Mouse (Mus musculus) layer of hippocampus, postnatal 36 days (tissue): ENCODE data around the gene Cd300ld3. TPM values are rescaled to one million over a fixed set of nuclear protein-coding genes. Genes with fewer than 3 reads are reported as not detected.

Experiments used
- DNase-seq, 2 experiments: peaks; one replicate each; pipeline ENCODE4 v3.0.0; 2022
- total RNA-seq, 2 experiments: library from RNA; stranded (reverse); gene quantifications; 2 replicates each; pipeline ENCODE4 v1.2.3; 2021

The Cd300ld3 gene
- not detected for total RNA-seq

DNA sequence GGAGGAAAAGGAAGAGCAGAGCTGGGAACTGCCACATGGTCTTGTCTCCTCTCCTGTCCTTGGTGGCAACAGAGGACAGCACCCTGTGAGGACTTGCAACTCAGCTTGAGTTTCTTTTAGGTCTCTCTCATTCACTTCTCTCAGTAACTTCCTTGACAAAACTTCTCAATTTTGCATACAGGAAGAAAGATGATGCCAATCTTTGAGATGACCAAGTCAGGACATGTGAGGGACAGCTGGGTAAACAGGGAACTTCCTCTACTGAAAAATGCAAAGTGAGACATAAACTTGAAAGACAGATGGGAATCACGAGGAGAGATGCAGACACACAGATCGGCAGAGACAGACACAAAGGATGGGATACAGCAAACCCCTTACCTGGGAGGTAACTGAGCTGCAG, at the start of gene Cd300ld3:
Cd300ld3 (minus strand) TSS at position 151 of the 400 bp plus-strand sequence.
- DNase-seq, result no peak

DNA sequence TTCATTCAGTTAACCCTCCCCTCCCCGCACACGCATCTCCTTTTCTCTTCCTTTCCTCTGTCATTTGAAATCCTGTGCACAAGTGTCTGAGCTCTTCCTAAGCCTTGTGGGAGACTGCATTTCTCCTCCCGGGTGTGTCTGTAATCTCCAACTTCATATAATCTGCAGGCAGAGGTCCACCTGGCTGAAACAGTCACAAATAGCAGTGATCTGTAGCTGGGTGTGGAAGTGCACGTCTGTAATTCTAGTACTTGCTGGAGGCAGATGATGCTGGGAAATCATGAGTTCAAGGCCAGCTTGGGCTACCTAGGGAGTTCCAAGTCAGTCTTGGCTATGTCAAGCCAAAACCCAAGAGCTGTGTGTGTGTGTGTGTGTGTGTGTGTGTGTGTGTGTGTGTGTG, 43.9 kb upstream of the Cd300ld3 start:
- DNase-seq, result no peak

DNA sequence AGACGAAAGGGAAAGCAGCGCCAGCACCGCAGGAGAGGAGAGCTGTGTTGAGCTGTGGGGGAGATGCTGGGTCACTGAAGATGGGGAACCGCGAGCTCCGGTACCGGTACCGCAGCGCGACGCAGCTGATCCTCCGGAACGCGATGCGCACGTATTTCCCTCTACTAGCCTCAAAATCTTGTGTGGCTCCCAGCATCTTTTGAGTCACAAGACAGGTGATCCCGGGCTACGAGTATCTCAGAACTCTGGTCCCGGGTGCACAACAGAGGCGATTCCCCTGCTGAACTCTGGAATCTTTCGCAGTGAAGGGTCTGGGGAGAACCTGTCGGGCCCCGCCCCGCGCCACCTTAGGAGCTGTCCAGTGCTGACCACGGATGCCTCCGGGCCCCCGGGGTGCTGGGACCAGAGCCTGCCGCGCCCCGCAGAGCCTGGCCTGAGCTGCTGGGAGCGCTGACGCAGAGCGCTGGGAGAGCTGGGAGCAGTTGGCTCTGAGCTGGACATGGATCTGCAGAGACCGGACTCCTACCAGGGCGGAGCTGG, 43.2 kb upstream of the Cd300ld3 start, which contains the start of gene Rab37:
Rab37 (plus strand) TSS at position 70 of the 540 bp plus-strand sequence.
- DNase-seq, result no peak

DNA sequence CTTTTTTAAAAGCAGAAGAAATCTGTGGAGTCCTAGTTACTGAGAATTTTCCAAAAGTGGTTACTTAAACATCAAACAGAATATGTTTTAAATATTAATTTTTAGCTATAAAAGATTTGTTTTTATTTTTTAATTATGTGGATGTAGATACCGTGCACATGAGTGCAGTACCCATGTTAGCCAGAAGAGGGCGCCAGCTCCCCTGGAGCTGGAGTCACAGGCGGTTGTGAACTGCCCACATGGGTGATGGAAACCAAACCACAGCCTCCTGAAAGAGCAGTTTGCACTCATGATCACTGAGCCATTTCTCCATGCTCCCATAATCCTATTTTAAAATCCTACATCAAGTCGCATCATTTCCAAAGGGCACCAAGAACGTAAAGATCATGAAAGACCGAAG, 41.6 kb upstream of the Cd300ld3 start:
- DNase-seq, result no peak

DNA sequence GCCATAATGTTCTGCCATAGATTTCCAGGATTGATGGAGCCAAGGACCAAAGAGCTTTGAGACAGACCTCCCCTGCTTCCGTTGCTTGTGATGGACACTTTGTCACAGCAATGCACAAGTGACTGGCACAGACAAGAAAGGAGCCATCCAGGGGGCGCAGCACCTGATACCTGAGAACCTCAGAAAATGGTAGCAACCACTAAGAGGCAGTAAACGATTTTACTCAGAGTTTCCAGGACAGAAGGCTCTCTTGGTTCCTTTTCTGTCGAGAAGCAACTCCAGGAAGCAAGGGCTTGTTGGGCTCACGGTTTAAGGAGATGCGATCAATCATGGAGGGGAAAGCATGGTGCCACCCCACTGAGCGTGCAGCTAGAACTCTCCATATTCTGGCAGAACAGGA, 38.0 kb upstream of the Cd300ld3 start:
- DNase-seq, result no peak

DNA sequence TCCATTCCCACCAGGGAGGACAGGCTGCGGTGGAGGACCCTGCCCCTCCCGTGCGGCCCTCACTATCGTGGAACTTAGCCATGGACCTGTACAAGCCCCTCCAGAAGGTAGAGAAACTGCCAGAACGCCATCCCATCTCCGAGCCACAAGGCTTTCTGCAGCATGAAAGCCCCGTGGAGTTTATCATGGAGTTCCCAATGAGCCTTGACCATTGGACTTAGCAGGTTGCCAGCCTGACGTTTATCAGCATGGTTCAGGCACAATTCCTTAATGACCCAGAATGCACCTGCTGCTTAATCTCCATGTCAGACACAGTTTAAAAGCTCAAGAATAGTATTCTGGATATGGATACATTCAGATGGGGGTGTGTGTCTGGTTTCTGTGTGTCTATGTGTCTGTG, 36.9 kb upstream of the Cd300ld3 start:
- DNase-seq, result no peak

DNA sequence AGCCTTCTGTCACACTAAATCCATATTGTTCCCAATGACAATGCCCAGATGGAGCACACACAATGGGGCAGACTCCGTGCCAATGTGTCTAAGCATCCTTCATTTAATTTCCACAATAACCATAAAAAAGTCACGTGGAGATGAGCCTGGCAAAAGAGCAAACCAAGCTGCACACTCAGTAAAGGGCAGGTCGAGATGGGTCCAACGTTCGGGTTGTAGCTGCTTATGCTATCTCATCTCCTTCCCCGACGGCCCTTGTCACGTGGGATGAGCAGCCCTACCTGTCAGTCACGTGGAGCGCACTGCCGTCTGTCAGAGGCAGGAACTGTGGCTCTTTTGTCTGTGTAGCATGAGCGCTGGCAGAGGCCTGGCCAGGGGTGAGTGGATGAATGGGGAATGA, 36.4 kb upstream of the Cd300ld3 start:
- DNase-seq, result no peak

DNA sequence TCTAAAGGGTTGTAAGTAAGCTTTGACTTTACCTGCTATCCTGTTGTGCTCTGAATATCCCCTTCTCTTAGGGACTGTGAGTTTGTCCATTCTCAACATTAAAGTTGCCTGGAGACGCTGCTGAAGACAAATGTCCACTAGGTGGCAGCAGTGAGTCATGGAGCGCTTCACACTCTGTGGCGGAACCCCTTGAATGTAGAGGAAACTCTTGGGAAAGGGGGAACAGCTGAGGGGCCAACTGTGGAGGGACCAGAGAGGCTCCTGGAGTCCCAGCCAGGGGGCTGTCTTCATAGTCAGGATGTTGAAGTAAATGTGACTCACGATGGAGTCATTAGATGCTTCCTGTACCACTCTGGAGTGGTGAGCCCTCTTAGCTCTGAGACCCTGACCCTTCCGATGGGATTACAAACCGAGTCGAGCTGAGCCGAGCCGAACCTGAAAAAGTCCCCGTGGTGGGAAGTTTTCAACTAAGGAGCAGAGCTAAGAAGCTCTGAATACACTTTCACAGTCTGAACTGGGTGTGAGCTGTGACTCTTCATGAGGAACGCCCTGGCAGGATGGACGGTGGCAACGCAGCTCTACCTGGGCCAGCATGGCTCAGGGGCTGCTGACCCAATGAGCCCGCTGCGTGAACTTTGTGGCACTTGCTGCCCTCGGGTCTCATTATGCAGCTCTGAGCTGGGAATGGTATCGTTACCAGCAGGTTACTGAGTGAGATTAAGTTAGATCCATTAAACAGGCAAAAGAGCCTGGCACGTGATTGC, 35.3 kb upstream of the Cd300ld3 start:
- peak; percentile 49 to 66 for DNase-seq

DNA sequence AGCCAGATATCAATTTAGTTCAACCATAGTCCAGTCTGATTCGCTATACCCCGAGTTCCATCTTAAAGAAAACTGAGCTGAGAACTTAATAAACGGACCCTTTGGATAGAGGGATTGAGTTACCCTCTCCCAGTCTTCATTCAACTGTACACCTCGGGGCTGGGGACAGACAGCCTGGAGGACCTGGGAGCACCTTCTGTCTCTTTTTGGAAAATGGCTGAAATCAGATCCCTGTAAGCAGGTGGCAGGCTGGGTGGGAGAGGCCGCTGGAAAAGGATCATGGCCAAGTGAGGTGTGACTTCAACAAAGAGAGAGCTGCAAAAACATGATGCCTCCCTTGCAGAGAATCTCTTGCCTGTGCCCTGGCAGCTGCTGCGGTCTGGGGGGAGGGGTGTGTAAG, 34.0 kb upstream of the Cd300ld3 start:
- DNase-seq, result no peak

DNA sequence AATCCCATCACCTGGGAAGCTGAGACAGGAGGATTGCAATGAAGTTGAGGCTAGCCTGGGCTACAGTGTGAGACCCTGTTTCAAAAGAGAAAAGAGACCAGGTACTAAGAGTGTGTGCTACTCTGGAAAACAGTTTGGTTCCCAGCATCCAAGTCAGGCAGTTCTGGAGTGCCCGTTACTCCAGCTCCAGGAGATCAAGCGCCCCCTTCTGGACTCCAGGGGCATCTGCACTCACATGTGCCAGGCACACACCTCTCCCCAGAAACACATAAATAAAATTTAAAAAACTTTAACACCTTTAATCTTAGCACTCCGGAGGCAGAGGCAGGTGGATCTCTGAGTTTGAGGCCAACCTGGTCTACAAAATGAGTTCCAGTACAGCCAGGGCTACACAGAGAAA, 33.2 kb upstream of the Cd300ld3 start:
- DNase-seq, result no peak

DNA sequence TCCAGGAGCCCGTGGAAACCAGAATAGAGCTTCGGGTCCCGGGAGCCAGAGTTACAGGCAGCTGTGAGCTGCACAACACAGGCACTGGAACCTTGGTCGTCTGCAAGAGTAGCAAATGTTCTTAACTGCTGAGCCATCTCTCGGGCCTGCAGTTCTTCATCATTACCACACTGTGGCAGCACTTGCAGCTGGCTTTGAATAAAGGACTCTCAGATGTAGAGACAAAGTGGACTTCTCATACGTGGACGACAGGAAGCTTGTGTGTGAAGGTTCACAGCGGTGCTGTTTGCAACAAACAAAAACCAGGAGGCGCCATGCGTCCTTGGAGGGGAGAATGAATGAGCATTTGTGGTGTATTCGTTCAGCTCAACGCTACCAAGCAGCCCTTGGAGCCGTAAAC, 32.7 kb upstream of the Cd300ld3 start:
- DNase-seq, result peak in 1 of 2 experiments; percentile 41

DNA sequence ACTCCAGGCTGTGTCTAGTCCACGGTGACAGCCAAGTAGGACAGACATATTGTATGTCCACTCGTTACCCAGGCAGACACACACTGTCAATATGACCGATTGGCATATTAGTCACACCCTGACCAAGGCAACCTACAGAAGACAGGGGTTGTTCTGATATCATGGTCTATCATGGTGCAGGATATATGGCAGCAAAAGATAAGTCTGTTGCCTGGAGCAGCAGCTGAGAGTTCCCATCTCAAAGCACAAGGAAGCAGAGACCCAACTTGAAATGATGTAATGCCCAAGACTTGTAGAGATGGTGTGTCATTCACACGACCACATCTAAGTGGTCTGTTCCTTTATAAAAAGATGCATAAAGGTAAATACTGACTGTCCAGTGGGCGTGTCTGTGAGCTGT, 30.5 kb upstream of the Cd300ld3 start:
- no peak for DNase-seq

DNA sequence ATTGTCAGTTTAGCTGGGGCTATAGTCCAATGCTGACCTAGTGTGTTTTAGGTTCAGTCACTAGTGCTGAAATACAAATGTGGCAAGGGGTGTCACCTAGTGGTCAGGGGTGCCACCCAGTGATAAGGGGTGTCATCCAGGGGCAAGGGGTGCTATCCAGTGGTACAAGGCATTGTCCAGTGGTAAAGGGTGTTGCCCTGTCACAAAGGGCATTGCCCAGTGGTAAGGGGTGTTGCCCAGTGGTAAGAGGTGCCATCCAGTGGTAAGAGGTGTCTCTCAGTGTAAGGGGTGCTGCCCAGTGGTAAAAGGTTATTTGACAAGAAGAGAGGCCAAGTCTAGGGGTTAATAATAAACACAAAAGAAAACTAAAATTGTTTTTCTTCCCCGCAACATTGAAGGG, 29.2 kb upstream of the Cd300ld3 start:
- no peak for DNase-seq

DNA sequence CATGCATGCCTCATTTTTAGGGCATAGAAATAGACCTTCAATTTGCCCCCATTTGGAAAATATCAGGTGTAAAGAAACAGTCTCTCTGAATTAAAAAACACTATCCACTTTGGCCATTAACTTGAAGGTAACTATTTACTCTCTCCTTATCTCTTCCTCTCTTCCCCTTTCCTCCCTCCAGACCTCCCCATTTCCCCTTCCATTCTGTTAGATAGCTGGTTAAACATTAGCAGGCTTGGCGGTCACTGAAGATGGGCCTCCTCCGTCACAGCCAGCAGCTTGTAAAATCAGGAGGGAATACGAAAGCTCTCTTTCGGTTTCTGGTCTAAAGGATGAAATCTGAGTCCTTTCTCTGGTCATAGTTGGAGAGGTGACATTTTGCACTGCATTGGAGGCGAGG, 27.6 kb upstream of the Cd300ld3 start:
- no peak for DNase-seq

DNA sequence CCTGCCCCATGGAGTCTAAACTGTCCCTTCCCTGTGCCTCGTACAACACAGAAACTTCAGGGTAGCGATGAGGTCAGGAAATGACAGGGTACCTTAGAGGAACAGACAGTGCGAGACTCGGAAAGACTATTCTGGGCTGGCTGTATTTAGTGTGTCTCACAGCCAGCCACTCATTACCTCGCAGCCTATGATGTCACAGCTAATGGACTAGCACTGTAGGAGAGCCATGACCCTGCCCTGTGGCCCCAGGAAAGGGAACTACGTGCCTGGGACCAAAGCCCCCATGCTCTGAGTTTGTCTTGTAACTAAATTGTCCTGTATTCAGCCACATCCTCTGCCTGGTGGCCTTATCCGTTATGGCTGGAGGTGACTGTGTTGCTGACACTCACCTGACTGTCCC, 27.2 kb upstream of the Cd300ld3 start:
- no peak for DNase-seq

DNA sequence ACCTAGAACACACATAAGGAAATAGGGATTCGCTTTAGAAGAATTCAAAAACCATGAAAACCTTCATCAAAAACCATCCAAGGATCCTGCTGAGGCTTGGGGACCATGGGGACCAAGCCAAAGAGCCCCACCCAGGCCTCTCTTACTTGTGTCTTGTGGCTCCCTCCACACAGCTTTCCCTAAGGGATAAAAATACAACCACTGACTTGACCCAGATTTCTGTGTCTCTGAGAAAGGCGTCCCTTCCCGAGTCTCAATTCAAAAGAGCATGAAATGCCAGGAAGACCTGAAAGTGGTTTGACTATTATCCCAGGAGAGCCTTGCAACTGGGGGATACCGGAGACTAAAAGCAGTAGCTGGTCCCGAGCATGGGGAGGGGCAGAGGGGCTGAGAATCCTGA, 24.8 kb upstream of the Cd300ld3 start:
- no peak for DNase-seq

DNA sequence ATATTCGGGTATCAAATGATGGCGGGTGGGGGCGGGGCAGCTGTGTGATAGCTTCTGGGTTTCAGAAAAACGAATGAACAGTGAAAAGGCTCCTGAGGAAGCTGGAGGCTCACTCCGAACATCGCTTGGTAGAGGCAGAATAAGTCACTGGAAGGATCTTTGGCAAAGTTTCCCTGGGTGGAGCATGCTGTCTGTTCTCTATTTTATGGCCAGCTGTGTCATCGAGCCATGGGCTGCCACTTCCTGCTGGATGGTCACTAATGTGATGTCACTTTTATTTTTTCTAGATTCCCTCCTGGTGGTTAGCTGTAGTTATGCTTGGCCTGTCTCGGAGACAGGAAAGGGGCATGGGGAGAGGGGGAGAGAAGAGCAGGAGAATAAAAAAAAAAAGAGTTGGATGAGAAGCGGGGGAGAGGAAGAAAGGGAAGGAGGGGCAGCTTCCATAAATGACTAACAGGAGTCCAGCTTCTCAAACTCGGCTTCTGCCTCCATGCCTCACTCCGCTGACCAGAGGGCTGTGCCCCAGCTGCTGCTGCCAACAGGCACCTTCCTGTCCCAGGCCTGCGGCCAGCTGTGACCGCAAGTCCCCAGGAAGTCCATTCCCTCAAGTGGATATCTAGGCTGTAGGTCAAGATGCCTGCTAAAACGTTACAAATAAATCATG, 23.6 kb upstream of the Cd300ld3 start:
- no peak for DNase-seq

DNA sequence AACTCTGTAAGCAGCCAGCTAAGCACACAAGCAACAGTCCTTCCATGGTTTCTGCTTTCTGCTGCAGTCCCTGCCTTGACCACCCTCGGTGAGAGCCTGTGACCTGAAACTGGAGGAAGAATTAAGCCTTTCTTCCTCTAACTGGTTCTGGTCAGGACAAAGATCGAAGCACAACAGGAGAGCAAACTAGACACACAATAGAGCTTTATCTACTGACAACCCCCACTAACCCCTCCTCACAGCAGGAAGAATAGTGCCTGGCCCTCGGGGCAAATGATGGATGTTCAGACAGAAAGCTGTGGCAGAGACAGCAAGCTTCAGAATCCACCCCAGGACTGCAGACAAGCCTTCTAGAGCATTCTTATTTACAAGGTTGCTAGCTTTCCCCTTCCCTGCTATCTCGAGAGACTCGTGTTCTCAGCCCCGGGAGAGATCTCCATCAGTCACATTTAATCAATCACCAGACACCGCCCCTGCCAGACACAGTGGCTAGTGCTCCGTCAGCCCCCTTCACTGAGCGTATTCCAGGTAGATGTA, 22.9 kb upstream of the Cd300ld3 start:
- no peak for DNase-seq

DNA sequence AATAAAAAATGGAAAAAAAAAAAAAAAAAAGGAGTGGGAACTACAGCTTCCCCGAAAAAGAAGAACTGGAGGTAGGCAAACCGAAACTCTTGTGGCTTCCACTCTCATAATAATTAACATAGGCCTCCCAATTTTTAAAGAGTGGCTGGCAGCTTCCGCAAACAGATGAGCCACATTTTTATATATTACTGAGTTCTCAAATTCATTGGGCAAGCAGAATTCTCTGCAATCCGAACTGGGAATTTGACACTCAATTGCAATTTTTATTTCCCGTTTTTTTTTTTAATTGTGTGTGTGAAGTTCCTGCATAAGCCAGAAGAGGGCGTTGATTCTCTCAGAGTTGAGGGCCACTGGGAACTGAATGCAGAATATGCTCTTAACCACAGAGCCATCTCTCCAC, 18.6 kb upstream of the Cd300ld3 start:
- DNase-seq, result no peak

DNA sequence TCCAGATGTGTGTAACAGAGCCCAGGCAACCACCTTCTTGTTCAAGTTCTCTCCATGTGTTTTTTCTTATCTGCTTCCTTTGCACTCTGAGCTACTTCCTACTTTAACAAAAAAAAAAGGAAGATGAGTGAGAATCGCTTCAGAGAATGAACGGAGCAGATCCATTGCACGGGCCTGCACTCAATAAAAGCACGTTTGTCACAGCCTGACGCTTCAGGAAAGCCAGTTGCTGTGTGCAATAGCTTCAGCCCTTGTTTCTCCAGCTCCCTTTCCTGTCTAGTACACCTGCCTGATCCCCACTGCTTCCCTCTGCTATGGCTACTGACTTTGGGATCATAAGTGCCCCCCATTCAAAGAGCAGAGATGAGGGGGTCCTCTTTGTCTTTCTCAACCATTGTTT, 13.9 kb upstream of the Cd300ld3 start, which contains the start of gene Cd300e:
Cd300e (minus strand) TSS at position 101 of the 400 bp plus-strand sequence.
- DNase-seq, result no peak

DNA sequence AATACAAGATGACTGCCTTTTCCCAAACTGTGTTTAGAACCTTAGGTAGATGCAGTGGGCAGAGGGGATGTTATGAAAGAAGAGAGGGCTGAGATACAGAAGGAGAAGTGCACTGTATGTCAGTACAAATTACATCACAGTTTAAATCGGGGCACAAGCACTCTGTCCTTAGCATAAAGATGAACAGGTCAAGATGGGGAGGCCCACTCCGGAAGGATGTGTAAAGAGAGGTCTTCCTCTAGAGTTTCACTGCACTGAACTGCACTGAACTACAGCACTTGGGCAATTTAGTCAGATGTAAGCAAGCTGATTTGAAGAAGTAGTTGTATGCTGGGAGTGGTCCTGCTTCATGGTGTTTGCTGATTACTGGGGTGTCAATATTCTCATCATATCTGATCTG, 11.6 kb upstream of the Cd300ld3 start:
- DNase-seq, result no peak

DNA sequence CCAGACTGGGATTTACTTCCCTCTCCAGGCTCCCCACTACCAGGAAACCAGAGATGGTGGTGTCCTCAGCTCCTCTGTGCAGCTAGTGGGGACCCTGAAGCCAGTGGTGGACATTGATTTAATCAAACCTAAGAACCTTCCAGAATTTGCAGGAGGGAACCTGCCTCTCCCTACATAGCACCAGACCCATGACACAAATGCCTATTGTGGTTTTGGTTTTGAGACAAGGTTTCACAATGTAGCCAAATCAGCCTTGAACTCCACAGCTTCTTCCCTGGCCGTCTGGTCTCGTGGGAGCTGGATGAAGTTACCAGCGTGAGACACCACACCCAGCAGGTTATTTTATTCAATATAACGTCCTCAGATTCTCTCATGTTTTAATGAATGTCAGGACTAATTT, 10.5 kb upstream of the Cd300ld3 start:
- no peak for DNase-seq

DNA sequence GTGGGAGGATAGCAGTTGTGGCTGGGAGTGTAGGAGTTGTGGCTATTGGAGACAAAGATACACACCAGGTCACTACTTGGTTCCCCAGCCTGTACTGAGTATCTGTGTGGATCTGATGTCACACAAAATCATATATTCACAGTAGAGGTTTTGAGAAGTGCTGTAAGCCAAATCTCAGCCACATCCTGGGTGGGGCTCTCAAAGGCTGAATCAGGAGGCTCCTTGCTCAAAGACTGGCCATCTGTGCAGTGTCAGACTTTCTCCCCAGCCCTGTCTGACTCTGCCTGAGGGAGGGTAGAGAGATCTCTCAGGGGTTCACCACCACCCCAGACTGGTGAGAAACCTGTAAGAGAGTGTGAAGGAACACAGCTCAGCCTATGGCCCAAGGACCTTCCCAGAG, 6.3 kb upstream of the Cd300ld3 start:
- DNase-seq, result no peak

DNA sequence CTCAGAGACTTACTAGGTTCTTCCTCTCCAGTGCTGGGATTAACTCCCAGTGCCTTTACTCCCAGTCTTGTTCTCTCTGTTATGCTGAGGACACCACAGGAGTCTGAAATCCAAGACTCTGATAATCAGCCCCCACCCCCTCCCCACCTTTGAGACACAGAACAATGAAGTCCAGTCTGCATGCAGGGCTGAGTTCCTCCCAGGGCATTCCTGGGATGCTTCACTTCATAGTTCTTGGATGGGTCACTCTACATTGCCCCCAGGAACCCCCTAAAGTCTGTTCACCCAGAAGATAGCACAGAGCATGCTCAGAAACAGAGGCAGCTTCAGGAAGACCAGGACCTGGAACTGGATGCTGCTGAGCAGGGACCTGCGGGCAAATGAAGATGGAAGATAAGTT, 4.8 kb upstream of the Cd300ld3 start:
- DNase-seq, result no peak
